7 mouse cellular contexts compared by ENCODE assay signal in the genomic region with DNA sequence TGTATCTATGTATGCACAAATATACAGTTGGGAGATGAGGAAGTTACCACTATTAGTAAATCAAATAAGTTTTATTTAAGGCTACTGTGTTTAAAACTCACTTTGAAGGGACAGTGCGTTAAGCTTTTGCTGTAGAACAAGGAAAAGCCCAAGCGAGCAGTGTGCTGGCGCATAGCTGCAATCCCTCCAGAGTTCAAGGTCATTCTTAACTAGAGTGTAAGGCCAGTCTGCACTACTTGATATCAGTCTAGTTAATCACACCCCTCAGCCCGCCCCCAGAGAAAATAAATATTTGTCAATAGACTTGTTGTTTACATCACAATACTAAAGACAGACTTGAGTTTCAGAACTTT. TPM values are rescaled to one million over a fixed set of nuclear protein-coding genes. Genes with fewer than 3 reads are reported as not detected.
A peak's percentile ranks its signal among the peaks of the same experiment; 100 is the strongest.
DNase-seq lines count a peak whose midpoint lies in the region; ATAC-seq and TF ChIP-seq lines count a peak whose summit lies in the region.

No protein-coding gene starts in this region.

- H3K9ac ChIP-seq in lung, postnatal 0 days (replicated peaks; ENCODE audit: low read depth), result peak overlapping the region; percentile 79
- peak overlapping the region; percentile 91 for H3K9ac ChIP-seq in intestine, postnatal 0 days (ENCODE audit: low read depth, low read length)
- H3K9ac ChIP-seq in midbrain, postnatal 0 days (replicated peaks; ENCODE audit: low read length, poor library complexity, severe bottlenecking), result peak overlapping the region; percentile 90; the same call in 1 of the 2 replicates

- peak overlapping the region; percentile 81 for H3K27ac ChIP-seq in lung, postnatal 0 days (ENCODE audit: low read length)
- H3K27ac ChIP-seq in intestine, postnatal 0 days (ENCODE audit: low read depth, low read length), result 0 out of 2 replicates have a peak overlapping the region, but pooled peaks have one; percentile 83
- H3K27ac ChIP-seq in midbrain, postnatal 0 days (ENCODE audit: low read depth, low read length), result 0 out of 2 replicates have a peak overlapping the region, but pooled peaks have one; percentile 18

- 21% methylated on average over 4 of the region's 4 CpGs for WGBS in lung, postnatal 0 days
- 16% methylated on average over 4 of the region's 4 CpGs for WGBS in intestine, postnatal 0 days
- WGBS in midbrain, postnatal 0 days, result 55% methylated on average over 4 of the region's 4 CpGs

- no peaks in the 10 kb centered on the region for H3K27me3 ChIP-seq in lung, postnatal 0 days (replicated peaks; ENCODE audit: insufficient read depth, low read length)
- no peaks in the 10 kb centered on the region for H3K27me3 ChIP-seq in intestine, postnatal 0 days (replicated peaks; ENCODE audit: control insufficient read depth, insufficient read depth, low read length)
- no peaks in the 10 kb centered on the region for H3K27me3 ChIP-seq in midbrain, postnatal 0 days (ENCODE audit: insufficient read depth, low read length)

- H3K9me3 ChIP-seq in lung, postnatal 0 days (ENCODE audit: low read length), result no peaks in the 10 kb centered on the region
- no peaks in the 10 kb centered on the region for H3K9me3 ChIP-seq in intestine, postnatal 0 days (ENCODE audit: control insufficient read depth)
- no peaks in the 10 kb centered on the region for H3K9me3 ChIP-seq in midbrain, postnatal 0 days (ENCODE audit: low read length)

- no peak for TF ChIP-seq EP300 in lung, postnatal 0 days (IDR thresholded peaks at IDR 0.05)

- peaks cover 8% of the 10 kb centered on the region; the same call in 1 of the 2 replicates for H3K4me1 ChIP-seq in lung, postnatal 0 days (ENCODE audit: insufficient read depth, low read depth, low read length)
- H3K4me1 ChIP-seq in intestine, postnatal 0 days (replicated peaks; ENCODE audit: control insufficient read depth, insufficient read depth, low read length), result peaks cover 5% of the 10 kb centered on the region; the same call in 1 of the 2 replicates
- H3K4me1 ChIP-seq in midbrain, postnatal 0 days (ENCODE audit: insufficient read depth, low read length), result peaks cover 11% of the 10 kb centered on the region; the same call in 1 of the 2 replicates

- TF ChIP-seq CTCF in lung, postnatal 0 days (IDR thresholded peaks at IDR 0.05), result no peak
- TF ChIP-seq CTCF in intestine, postnatal 0 days (IDR thresholded peaks at IDR 0.05; ENCODE audit: low read depth), result no peak
- no peak for TF ChIP-seq CTCF in midbrain, postnatal 0 days (IDR thresholded peaks at IDR 0.05)

- no peak for DNase-seq in lung, postnatal 0 days (ENCODE audit: low spot score)
- no peak for DNase-seq in lung, postnatal 14 days
- no peak for DNase-seq in midbrain, postnatal 0 days (ENCODE audit: low spot score)
- DNase-seq in retina, postnatal 1 day, result no peak
- DNase-seq in frontal cortex, adult 2 months (ENCODE audit: extremely low spot score in 1 of 2, low spot score in 1 of 2), result no peak

- H3K36me3 ChIP-seq in lung, postnatal 0 days (ENCODE audit: insufficient read depth, low read length), result no peaks in the 10 kb centered on the region
- H3K36me3 ChIP-seq in intestine, postnatal 0 days (ENCODE audit: control insufficient read depth, insufficient read depth), result no peaks in the 10 kb centered on the region
- H3K36me3 ChIP-seq in midbrain, postnatal 0 days (ENCODE audit: insufficient read depth, low read length), result no peaks in the 10 kb centered on the region

- peak; percentile 14; the same call in 1 of the 2 replicates for ATAC-seq in lung, postnatal 0 days
- peak; percentile 36 for ATAC-seq in erythroid progenitor cell, adult 5-6 weeks (replicated peaks; ENCODE audit: low FRiP score, poor library complexity, severe bottlenecking)
- ATAC-seq in intestine, postnatal 0 days, result 0 out of 2 replicates have a peak, but pooled peaks have one; percentile 15
- ATAC-seq in midbrain, postnatal 0 days (ENCODE audit: low FRiP score), result 0 out of 2 replicates have a peak, but pooled peaks have one; percentile 28

- peak overlapping the region; percentile 96 for H3K4me3 ChIP-seq in lung, postnatal 0 days (ENCODE audit: low read depth, low read length)
- peak overlapping the region; percentile 92 for H3K4me3 ChIP-seq in intestine, postnatal 0 days (ENCODE audit: low read depth, low read length)
- peak overlapping the region; percentile 98 for H3K4me3 ChIP-seq in midbrain, postnatal 0 days (ENCODE audit: low read depth, low read length)

- peak overlapping the region; percentile 81 for H3K4me2 ChIP-seq in lung, postnatal 0 days (replicated peaks; ENCODE audit: low read depth, low read length)
- H3K4me2 ChIP-seq in intestine, postnatal 0 days (replicated peaks; ENCODE audit: low read depth), result peak overlapping the region; percentile 90
- peak overlapping the region; percentile 80 for H3K4me2 ChIP-seq in midbrain, postnatal 0 days (ENCODE audit: low read depth, low read length, poor library complexity, severe bottlenecking)

RNA-seq across cellular contexts. Expression of a gene that starts 0.3 kb away (rescaled TPM):
- 9.1 and 13.3 TPM in 2 replicates for polyA plus RNA-seq in lung, postnatal 0 days (2015; fragmentation: Nextera tagmentation; extraction: Ambion mirVana)
- 10.8 and 12.6 TPM in 2 replicates for total RNA-seq in erythroid progenitor cell, adult 5-6 weeks (2015; ENCODE audit: low replicate concordance)
- total RNA-seq in erythroid progenitor cell, adult 5-6 weeks (2017; ENCODE audit: low replicate concordance), result 7.3 and 8.7 TPM in 2 replicates
- polyA plus RNA-seq in intestine, postnatal 0 days (2015; fragmentation: Nextera tagmentation; extraction: Ambion mirVana), result 15.0 and 21.2 TPM in 2 replicates
- total RNA-seq in midbrain, postnatal 0 days (2014; rRNA removed), result 41.8 and 42.0 TPM in 2 replicates
- 10.9 and 13.0 TPM in 2 replicates for polyA plus RNA-seq in midbrain, postnatal 0 days (2015; fragmentation: Nextera tagmentation; extraction: Ambion mirVana)
- polyA plus RNA-seq in frontal cortex, adult 2 months (2012; rRNA removed), result 38.1 and 47.1 TPM in 2 replicates

RNA-seq across cellular contexts. Expression of a gene that starts 35.3 kb away (rescaled TPM):
- 2.1 and 2.9 TPM in 2 replicates for polyA plus RNA-seq in lung, postnatal 0 days (2015; fragmentation: Nextera tagmentation; extraction: Ambion mirVana)
- total RNA-seq in erythroid progenitor cell, adult 5-6 weeks (2015; ENCODE audit: low replicate concordance), result not detected in 2 replicates
- total RNA-seq in erythroid progenitor cell, adult 5-6 weeks (2017; ENCODE audit: low replicate concordance), result not detected in 2 replicates
- polyA plus RNA-seq in intestine, postnatal 0 days (2015; fragmentation: Nextera tagmentation; extraction: Ambion mirVana), result 0.08 and 0.13 TPM in 2 replicates
- 1.5 and 3.8 TPM in 2 replicates for total RNA-seq in midbrain, postnatal 0 days (2014; rRNA removed)
- polyA plus RNA-seq in midbrain, postnatal 0 days (2015; fragmentation: Nextera tagmentation; extraction: Ambion mirVana), result 6.3 and 8.0 TPM in 2 replicates
- polyA plus RNA-seq in frontal cortex, adult 2 months (2012; rRNA removed), result 8.7 and 10.0 TPM in 2 replicates

Comparison
In these comparisons a context has a peak if more than half of its experiments do, and no peak if none do; other contexts are left out.
1. H3K27ac ChIP-seq: peak in every context shown above with its lines; median percentile 83 in intestine, postnatal 0 days; 81 in lung, postnatal 0 days; 18 in midbrain, postnatal 0 days.